Mouse (Mus musculus) E14TG2a.4 (cell line): ENCODE measurements at regions not wholly inside any gene's neighbourhood (a gene's known extent, or its start where the extent isn't known, plus 50 kb on each side); places are given as distances from the start of the nearest gene placed in this dataset.
"Not testable (repeated sequence)": the region's sequence is repeated elsewhere in the genome, so short reads cannot be mapped to it uniquely, and the experiment has no call there.

ENCODE experiments used
- H3K27me3 ChIP-seq: 2 replicates; pipeline ENCODE4 v1.6.1; 2014; ENCODE audit warnings: low read length, control low read depth; ENCODE audit not compliant: insufficient read depth
- H3K36me3 ChIP-seq: 2 replicates; pipeline ENCODE4 v1.6.1; 2014; ENCODE audit warnings: low read length, control low read depth; ENCODE audit not compliant: insufficient read depth
- H3K4me1 ChIP-seq: replicated peaks from 2 replicates; pipeline ENCODE4 v1.6.1; 2014; ENCODE audit warnings: low read depth, low read length, control low read depth
- H3K4me3 ChIP-seq: replicated peaks from 2 replicates; pipeline ENCODE4 v1.5.1; 2014; ENCODE audit warnings: mild to moderate bottlenecking, low read length
- H3K9me3 ChIP-seq: 2 replicates; pipeline ENCODE4 v1.6.1; 2014; ENCODE audit warnings: low read length, control low read depth
- CTCF ChIP-seq: conservative IDR thresholded peaks from 2 replicates; pipeline ENCODE4 v1.5.1; 2014; ENCODE audit warnings: low read length
- NANOG ChIP-seq: IDR thresholded peaks from 2 replicates; pipeline ENCODE4 v1.6.1; 2014; ENCODE audit warnings: borderline replicate concordance, low read length, mixed read lengths
- POU5F1 ChIP-seq: IDR thresholded peaks from 2 replicates; pipeline ENCODE4 v1.6.1; 2014; ENCODE audit warnings: low read length, borderline replicate concordance

- H3K9me3 ChIP-seq = no peaks in the 10 kb centered on the region
- H3K4me3 ChIP-seq = no peak overlapping the region
- TF ChIP-seq CTCF (no peak), NANOG (no peak), POU5F1 (no peak)
- no peaks in the 10 kb centered on the region for H3K36me3 ChIP-seq
- H3K4me1 ChIP-seq = peaks cover 34% of the 10 kb centered on the region
- H3K27me3 ChIP-seq = peaks cover 14% of the 10 kb centered on the region
Observed at GRCm38 (mm10) chr10:111599297-111600250, 93.5 kb downstream of the Phlda1 start.

GRCm38 (mm10) chr10:111600251-111600620 lies 94.2 kb downstream of the Phlda1 start:
- TF ChIP-seq POU5F1 (no peak), NANOG (no peak), CTCF (no peak)
- H3K27me3 ChIP-seq = peaks cover 11% of the 10 kb centered on the region
- no peaks in the 10 kb centered on the region for H3K9me3 ChIP-seq
- peaks cover 27% of the 10 kb centered on the region for H3K4me1 ChIP-seq
- H3K36me3 ChIP-seq = no peaks in the 10 kb centered on the region
- H3K4me3 ChIP-seq = no peak overlapping the region

- no peaks in the 10 kb centered on the region for H3K36me3 ChIP-seq
- H3K9me3 ChIP-seq = no peaks in the 10 kb centered on the region
- peaks cover 7% of the 10 kb centered on the region; the same call in 1 of the 2 replicates for H3K27me3 ChIP-seq
- H3K4me1 ChIP-seq = peaks cover 22% of the 10 kb centered on the region
- H3K4me3 ChIP-seq = no peak overlapping the region
- TF ChIP-seq POU5F1 (no peak), CTCF (no peak), NANOG (no peak)
Observed at GRCm38 (mm10) chr10:111600677-111601099, 94.6 kb downstream of the Phlda1 start.

GRCm38 (mm10) chr10:111603166-111603565 lies 97.1 kb downstream of the Phlda1 start:
- Histone ChIP-seq H3K36me3 (no peaks in the 10 kb centered on the region), H3K9me3 (no peaks in the 10 kb centered on the region), H3K27me3 (0 out of 2 replicates have a peak, but pooled peaks cover 5% of the 10 kb centered on the region), H3K4me3 (no peak overlapping the region), H3K4me1 (peaks cover 11% of the 10 kb centered on the region)
- no peak for TF ChIP-seq CTCF

- not testable (repeated sequence) for H3K36me3 ChIP-seq, H3K4me1 ChIP-seq, H3K4me3 ChIP-seq, H3K27me3 ChIP-seq, H3K9me3 ChIP-seq
Observed at GRCm38 (mm10) chr10:111607381-111607780, 101.3 kb downstream of the Phlda1 start.

GRCm38 (mm10) chr10:111608385-111609093 lies 102.5 kb downstream of the Phlda1 start:
- TF ChIP-seq POU5F1 = no peak
- no peak for TF ChIP-seq NANOG
- no peak for TF ChIP-seq CTCF
- Histone ChIP-seq H3K36me3 (no peaks in the 10 kb centered on the region), H3K4me3 (no peak overlapping the region), H3K27me3 (no peaks in the 10 kb centered on the region), H3K9me3 (no peaks in the 10 kb centered on the region), H3K4me1 (no peaks in the 10 kb centered on the region)

- no peak overlapping the region for H3K4me3 ChIP-seq
- H3K4me1 ChIP-seq = no peaks in the 10 kb centered on the region
- H3K27me3 ChIP-seq = no peaks in the 10 kb centered on the region
- TF ChIP-seq POU5F1 = no peak
- no peak for TF ChIP-seq CTCF
- H3K9me3 ChIP-seq = no peaks in the 10 kb centered on the region
- H3K36me3 ChIP-seq = no peaks in the 10 kb centered on the region
Observed at GRCm38 (mm10) chr10:111609889-111610288, 103.8 kb downstream of the Phlda1 start.

GRCm38 (mm10) chr10:111619627-111620270 lies 113.7 kb downstream of the Phlda1 start:
- no peaks in the 10 kb centered on the region for H3K27me3 ChIP-seq
- no peak for TF ChIP-seq CTCF
- TF ChIP-seq NANOG = no peak
- TF ChIP-seq POU5F1 = no peak

More at GRCm38 (mm10) chr10:111619627-111620270, 113.7 kb downstream of the Phlda1 start:
- no peak overlapping the region for H3K4me3 ChIP-seq
- H3K9me3 ChIP-seq = peaks cover 30% of the 10 kb centered on the region
- peaks cover 22% of the 10 kb centered on the region for H3K4me1 ChIP-seq
- no peaks in the 10 kb centered on the region for H3K36me3 ChIP-seq
